Mouse (Mus musculus) E14TG2a.4 (cell line): ENCODE results near the gene Ass1.

Experiments
- CTCF ChIP-seq: conservative IDR thresholded peaks from 2 replicates; pipeline ENCODE4 v1.5.1; 2014; ENCODE audit warnings: low read length
- NANOG ChIP-seq: IDR thresholded peaks from 2 replicates; pipeline ENCODE4 v1.6.1; 2014; ENCODE audit warnings: borderline replicate concordance, low read length, mixed read lengths
- POU5F1 ChIP-seq: IDR thresholded peaks from 2 replicates; pipeline ENCODE4 v1.6.1; 2014; ENCODE audit warnings: low read length, borderline replicate concordance

- TF ChIP-seq CTCF, result no peak
- TF ChIP-seq POU5F1, result no peak
- no peak for TF ChIP-seq NANOG
These were observed 5.5 kb upstream of the Ass1 start for GRCm38 (mm10) chr2:31464529-31464910.
